Mouse (Mus musculus) cerebellum, postnatal 14 days (tissue): ENCODE measurements around the gene Atg13.
A peak's percentile ranks its signal among the peaks of the same experiment; 100 is the strongest.

Experiments used
- DNase-seq, 2 experiments: peaks; one replicate each; pipeline ENCODE4 v3.0.0; 2021; ENCODE audit warnings: mixed read lengths in 2 of 2

The Atg13 gene

DNA sequence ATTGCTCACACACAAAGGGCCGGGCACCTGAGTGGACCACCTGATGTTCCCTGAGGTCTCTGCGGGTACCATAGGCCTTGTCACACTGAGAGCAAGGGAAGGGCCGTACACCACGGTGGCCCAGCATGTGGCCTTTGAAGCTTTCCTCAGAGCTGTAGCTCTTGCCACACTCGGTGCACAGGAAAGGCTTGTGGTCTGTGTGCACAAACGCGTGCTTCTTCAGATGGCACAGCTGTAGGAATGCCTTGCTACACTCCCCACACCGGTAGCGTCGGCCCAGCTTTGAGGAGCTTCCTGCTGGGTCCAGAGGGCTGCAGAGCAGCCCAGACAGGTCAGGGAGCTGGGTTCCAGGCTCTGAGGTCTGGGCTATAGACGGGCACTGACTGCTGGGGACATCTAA, 64.6 kb downstream of the Atg13 start:
- no peak for DNase-seq

DNA sequence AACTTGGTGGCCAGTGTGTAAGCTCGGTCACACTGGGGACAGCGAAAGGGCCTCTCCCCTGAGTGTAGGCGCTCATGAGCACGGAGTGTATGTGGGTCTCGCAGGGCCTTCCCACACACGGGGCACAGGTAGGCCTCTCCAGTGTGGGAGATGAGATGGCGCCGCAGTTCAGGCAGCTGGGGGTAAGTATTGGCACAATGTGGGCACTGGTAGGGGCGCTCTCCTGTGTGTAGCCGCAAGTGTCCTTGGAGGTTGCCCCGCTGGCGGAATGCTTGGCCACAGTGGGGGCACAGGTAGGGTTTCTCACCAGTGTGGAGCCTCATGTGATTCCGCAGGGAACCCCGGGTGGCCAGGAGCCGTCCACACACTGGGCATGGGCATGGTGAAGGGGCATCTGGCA, 65.0 kb downstream of the Atg13 start:
- DNase-seq, result no peak

DNA sequence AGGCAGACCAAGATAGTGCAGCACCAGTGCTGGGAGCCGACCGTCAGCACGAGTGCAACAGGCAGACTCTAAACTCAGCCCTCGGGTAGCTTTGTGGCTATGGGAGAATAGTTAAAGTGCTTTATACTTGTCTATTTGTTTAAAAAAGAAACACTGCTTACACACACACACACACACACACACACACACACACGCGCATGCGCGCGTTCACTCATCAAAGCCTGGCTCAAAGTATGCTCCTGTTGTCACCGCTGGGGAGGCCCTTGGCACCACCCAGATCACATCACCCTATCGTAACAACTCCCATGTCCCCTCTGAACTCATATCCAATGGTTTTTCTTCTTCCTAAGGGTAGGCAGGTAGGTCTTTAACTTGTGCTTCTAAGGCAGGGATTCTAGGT, 66.4 kb downstream of the Atg13 start:
- no peak for DNase-seq

DNA sequence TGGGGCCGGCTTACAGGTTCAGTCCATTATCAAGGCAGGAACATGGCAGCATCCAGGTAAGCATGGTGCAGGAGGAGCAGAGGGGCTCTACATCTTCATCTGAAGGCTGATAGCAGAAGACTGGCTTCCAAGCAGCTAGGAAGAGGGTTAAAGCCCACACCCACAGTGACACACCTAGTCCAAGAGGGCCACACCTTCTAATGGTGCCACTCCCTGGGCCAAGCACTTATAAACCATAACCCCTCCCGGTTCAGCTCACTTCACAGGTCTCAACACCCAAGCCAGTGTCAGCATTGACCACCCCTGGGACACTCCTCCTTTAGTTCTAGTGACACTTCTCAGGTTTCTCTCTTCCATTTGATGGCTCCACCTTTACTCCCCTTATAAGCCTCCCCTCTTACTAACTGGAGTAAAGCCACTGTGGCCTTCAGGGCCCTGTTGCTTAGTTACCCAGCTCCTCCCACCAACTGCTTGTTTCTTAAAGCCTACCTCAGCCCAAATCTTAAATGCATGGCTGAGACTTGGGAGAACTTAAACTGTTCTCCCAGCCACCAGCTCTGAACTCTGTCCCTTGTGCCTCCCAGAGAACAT, 67.5 kb downstream of the Atg13 start:
- DNase-seq, result no peak

DNA sequence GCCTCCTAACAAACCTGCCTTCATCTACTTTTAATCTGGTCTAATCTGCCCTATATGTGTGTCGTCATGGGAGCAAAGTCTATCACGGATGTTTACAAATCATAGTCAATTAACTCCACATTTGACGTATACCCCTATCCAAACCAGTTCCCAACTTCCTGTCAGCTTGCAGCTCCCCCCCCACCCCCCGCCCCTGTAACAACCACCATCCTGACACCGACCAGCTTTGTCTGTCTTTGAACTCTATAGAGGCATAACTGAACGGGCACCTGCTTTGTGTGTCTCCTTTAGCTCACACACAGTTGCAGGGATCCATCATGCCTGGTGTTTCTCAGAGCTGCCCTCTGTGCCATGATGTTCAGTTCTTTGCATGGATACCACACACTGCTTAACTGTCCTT, 71.4 kb downstream of the Atg13 start:
- no peak for DNase-seq

DNA sequence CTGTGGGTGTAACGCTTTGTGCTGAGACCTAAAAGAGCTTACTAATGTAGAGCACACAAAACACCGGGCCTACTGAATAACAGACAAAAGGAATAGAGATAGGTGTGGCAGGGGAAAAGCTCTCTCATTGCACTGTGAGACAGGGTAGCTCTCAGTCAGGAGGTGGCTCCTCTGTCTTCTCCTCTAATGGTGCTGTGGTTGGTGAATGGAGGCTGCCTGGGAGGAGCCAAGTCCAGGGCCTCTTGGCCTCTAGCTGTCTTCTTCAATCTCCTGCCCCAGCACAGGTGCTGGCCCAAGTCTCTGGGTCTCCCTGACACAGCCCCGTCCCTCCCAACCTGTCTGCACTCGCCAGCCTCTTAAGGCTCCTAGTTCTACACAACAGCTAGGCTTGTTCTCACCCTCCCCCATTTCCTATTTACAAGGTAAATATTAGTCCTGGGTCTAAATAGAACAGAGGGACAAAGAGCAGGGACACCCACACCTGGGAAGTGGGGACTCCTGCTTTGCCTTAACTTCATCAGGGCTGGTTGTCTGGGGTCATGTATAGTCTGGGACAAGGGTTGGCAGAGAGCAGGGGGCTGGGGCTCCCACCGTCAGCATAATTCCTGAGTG, 73.5 kb downstream of the Atg13 start:
- DNase-seq, result no peak

DNA sequence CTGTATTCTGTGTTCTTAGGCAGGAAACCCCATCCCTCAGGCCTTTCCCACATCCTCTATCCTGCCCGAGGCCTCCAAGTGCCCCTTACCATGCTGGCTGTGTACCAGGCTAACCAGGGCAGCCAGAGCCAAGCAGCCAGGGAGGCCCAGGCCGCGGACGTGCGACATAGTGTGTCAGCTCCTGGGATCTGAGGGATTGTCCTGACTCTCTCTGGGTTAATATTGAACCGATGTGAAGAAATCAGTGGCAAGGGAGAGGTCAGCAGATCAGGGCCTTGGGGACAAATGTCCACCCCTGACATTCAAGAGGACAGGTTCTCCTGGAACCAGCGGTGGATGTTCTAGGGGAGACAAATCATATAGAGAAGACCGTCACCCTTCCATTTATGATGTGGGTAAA, 74.1 kb downstream of the Atg13 start, which contains the start of gene F2:
Gene F2, minus strand, starts transcription at position 186 of the 400 bp plus-strand sequence.
- no peak for DNase-seq

DNA sequence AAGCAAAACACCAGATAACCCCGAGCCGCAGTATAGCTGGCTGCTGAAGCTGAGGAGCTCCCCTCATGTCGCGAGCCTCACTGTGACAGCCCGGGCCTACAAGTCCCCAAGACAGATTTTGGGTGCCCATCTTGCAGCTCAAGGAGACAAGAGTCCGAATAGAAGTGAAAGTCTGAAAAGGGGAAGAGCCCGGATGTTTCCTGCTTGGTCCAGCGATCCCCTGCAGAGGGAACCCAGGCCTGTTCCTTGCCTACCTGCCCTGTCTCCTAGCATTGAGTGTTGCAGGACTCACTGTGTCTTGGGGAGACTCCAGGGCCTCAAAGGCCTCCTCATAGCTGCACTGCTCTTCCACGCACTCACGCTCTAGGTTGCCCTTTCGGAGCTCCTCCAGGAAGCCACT, 74.9 kb downstream of the Atg13 start:
- DNase-seq, result no peak

DNA sequence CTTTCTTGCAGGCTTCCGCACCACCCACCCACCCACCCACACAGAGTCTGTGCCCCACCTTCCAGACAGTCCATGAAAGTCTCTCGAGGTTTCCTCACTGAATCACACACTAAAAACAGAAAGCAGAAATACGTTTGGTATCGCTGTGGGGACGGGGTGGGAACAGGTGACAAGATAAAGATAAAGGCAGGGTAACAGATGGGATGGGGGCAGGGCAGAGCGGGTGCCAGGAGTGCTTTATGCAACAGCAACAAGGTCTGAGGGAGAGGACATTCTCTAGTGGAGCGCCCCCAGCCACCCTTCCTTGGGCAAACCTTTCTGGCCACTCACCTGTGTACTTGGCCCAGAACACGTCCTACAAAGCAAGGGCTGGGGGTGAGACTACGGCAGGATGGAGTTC, 75.5 kb downstream of the Atg13 start:
- peak; percentile 79 to 83 for DNase-seq

DNA sequence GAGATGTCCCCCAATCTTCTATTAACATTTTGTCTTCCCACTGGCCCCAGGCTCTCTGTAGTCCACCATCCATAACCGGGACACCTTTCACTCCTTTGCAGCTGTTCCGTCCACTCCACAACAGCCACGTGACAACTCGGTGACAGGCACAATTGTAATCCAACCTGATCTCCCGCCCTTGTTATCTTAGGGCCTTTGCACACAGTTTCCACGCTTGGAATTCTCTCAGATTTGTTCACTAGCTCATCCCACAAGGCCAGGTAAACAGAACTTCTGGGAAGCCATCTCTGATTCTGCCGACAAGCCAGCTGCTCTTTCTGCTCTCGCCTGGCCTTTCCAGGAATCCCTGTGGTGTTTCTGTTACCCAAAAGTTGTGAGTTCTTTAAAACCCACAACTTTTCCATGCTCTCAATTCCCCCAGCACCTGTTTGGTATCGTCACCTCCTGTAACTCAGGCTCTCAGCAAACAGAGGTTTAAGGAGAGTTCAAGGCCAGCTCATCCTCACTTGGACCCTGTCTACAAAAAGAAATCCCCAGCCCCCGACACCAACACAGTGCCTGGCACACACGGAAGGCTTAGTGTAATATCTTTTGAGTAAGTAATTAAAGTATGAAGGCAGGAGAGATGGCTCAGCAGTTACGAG, 76.9 kb downstream of the Atg13 start:
- no peak for DNase-seq

DNA sequence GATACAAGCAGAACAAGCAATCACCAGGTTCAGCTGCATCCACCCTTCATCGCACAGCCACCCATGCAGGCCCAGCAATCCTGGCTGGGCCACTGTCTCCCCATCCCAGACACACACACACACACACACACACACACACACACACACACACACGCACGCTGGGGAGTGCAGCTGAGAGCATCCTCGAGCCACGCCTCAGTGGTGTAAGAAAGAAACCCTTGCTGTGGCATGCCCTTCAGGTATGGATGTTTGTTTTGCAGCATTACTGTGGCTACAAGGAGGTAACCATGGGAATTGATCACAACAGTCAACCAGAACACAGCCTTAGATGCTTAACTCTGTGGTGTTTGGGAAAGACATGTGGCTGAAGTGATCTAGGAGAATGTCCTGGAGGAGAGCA, 78.1 kb downstream of the Atg13 start:
- no peak for DNase-seq

DNA sequence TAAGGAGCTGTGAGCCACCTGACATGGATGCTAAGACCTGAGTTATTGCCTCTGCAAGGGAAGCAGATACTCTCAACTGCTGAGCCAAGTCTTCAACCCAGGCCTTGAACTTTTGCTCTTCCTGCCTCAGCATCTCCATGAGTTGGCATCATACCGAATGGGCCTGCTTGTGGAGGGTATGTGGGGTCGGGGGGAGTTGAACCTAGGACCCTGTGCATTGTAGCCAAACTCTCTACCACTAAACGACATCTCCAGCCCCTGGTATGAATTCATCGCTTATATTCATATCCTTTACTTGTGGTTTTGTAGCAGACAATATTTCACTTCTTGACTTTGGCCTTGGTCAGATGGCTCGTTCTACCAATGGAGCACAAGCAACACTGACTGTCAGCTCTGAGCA, 78.5 kb downstream of the Atg13 start:
- DNase-seq, result no peak

DNA sequence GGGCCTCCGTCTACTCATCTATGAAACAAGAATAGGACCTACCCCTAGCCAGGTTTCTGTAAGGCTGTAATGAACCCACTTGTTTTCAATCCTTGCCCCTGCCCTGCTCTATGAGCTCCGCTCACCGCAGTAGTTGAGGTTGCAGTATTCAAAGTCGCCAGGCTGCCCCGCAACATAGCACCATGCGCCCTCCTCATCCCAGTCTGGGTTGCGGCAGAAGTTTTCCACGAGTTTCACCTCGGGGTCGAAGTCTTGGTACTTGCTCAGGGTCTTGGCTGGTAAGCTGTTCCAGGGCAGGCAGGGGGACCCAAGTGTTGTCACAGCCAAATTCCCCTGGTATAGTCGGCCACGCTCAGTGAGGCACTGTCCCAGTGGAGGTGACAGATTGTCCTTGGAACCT, 80.0 kb downstream of the Atg13 start:
- no peak for DNase-seq

DNA sequence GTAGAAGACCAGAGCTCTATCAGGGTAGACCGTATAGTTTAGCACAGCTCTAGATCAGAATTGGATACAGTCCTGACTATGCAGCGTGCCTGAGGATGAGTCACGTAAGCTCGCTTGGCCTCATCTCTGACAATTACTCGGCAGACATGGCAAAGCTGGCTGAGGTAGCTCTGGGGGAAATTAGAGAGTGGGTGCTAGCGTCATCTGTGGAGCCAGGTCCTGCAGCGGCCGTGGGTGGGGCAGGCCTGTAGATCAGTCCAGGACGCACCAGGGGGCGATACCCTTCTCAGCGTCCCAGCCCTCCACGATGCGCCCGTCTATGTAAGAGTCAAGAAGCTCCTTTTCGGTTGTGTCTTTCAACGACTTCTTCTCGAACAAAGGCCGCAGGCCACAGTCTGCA, 80.7 kb downstream of the Atg13 start:
- DNase-seq, result no peak

DNA sequence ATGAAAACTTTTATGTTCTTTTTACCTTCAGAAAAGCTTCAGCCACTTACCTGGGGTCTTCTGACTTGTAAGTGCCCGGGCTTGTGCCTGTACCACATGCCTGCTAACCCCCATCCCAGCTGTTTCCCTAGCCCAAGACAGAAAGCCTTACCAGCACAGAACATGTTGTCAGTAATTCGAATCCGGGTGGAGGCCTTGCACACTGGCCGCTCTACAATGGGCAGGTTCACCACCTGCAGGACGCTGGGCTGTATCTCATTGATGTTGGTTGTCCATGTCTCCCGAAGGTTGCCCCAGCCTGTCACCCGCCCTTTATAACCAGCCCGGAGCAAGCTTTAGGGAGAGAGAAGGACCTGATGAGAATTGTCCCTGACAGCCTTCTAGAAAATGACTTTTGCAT, 82.2 kb downstream of the Atg13 start:
- DNase-seq, result no peak

DNA sequence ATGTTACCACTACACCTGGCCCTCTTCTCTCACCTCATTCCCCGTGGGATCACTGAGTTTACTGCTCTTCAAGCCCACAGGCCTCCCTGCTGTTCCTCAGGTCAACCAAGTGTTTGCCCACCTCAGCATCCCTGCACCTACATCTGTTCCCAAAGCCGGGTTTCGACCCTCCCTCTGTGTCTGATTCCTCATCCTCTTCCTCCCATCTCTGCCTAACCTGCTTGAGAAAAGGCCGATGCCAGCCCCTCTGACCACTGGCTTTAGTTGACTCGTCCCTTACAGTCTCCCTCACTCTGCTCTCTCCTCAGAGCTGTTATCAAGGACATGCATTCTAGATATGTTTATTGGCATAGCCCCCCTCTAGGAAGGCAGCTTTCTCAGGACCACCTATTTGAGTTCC, 82.9 kb downstream of the Atg13 start:
- DNase-seq, result no peak
